Mouse (Mus musculus) erythroblast, adult 5-6 weeks (primary cell): Measurements from ENCODE around the gene Hecw2. TPM values are rescaled to one million over a fixed set of nuclear protein-coding genes. Genes with fewer than 3 reads are reported as not detected.

Experiments used
- ATAC-seq: replicated peaks from 2 replicates; pipeline ENCODE4 v1.8.0; 2016; ENCODE audit warnings: moderate number of reproducible peaks, mild to moderate bottlenecking, moderate TSS enrichment, inconsistent platforms; ENCODE audit not compliant: poor library complexity, low FRiP score, severe bottlenecking
- total RNA-seq, 2 experiments: library from RNA; stranded (forward) in 1 of 2; stranded (reverse) in 1 of 2; fragments of 150-400 nt in 1 of 2; fragments of 200-764, 138-1000 nt in 1 of 2; gene quantifications; 2 replicates each; pipeline versions ENCODE4 v1.2.3 to v1.2.4; 2015 to 2017; ENCODE audit warnings: low replicate concordance in 2 of 2

Gene Hecw2
- total RNA-seq, 2 experiments from 2014 or later, result 0.09 TPM; not detected in 1

GRCm38 (mm10) chr1:53844914-53845612 lies 349.9 kb downstream of the Hecw2 start:
- ATAC-seq, result no peak

GRCm38 (mm10) chr1:53844122-53844913 lies 350.6 kb downstream of the Hecw2 start:
- ATAC-seq, result no peak

- no peak for ATAC-seq
These were observed 351.9 kb downstream of the Hecw2 start for GRCm38 (mm10) chr1:53843051-53843450.

- ATAC-seq, result no peak
These were observed 353.9 kb downstream of the Hecw2 start for GRCm38 (mm10) chr1:53841080-53841479.

GRCm38 (mm10) chr1:53839392-53839791 lies 355.6 kb downstream of the Hecw2 start:
- no peak for ATAC-seq

- no peak for ATAC-seq
These were observed 356.6 kb downstream of the Hecw2 start for GRCm38 (mm10) chr1:53838182-53838859.

GRCm38 (mm10) chr1:53830286-53830685 lies 364.7 kb downstream of the Hecw2 start:
- ATAC-seq, result no peak

GRCm38 (mm10) chr1:53829089-53829488 lies 365.9 kb downstream of the Hecw2 start:
- no peak for ATAC-seq

- no peak for ATAC-seq
These were observed 370.3 kb downstream of the Hecw2 start for GRCm38 (mm10) chr1:53824446-53825337.

GRCm38 (mm10) chr1:53823687-53824445 lies 371.1 kb downstream of the Hecw2 start:
- ATAC-seq, result no peak

- no peak for ATAC-seq
These were observed 373.0 kb downstream of the Hecw2 start for GRCm38 (mm10) chr1:53821983-53822382.

- ATAC-seq, result no peak
These were observed 374.8 kb downstream of the Hecw2 start for GRCm38 (mm10) chr1:53820041-53820632.

GRCm38 (mm10) chr1:53818072-53818862 lies 376.7 kb downstream of the Hecw2 start:
- no peak for ATAC-seq

GRCm38 (mm10) chr1:53816353-53816752 lies 378.6 kb downstream of the Hecw2 start:
- ATAC-seq, result no peak

GRCm38 (mm10) chr1:53814077-53814705 lies 380.8 kb downstream of the Hecw2 start:
- ATAC-seq, result no peak

- no peak for ATAC-seq
These were observed 383.0 kb downstream of the Hecw2 start for GRCm38 (mm10) chr1:53811919-53812318.

GRCm38 (mm10) chr1:53808229-53808628 lies 386.7 kb downstream of the Hecw2 start:
- no peak for ATAC-seq
